Mouse (Mus musculus) adrenal gland, adult 18-20 months (tissue): ENCODE measurements around the gene Cab39l. TPM values are rescaled to one million over a fixed set of nuclear protein-coding genes. Genes with fewer than 3 reads are reported as not detected.
A peak's percentile ranks its signal among the peaks of the same experiment; 100 is the strongest.
"Not testable (repeated sequence)": the region's sequence is repeated elsewhere in the genome, so short reads cannot be mapped to it uniquely, and the experiment has no call there.

Experiments used
- DNase-seq, 2 experiments: peaks; one replicate each; pipeline ENCODE4 v3.0.0; 2021 to 2022; ENCODE audit warnings: low spot score in 2 of 2
- total RNA-seq, 2 experiments: library from RNA; stranded (reverse); gene quantifications; 1 replicate in 1 of 2; 2 replicates in 1 of 2; pipeline ENCODE4 v1.2.3; 2021

Gene Cab39l
- total RNA-seq, 2 experiments from 2014 or later, result 36.4 to 39.4 TPM

DNA sequence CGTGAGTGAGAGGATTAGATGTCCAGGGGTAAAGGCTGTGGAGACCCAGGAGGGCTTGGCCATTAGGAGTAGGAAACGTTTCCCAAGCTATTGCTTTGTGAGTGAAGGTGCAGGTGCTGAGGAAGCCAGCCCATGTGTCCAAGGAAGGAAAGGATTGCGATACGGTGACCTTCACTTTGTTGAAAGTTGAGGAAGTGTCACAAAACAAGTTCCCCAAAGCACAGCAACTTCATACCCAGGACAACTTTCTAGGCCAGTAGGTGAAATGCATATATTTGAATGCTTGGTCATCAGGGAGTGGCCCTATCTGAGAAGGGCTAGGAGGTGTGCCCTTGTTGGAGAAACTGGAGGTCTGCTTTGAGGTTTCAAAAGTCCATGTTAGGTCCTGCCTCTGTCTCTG lies 116.3 kb downstream of the Cab39l start:
- DNase-seq, result no peak

DNA sequence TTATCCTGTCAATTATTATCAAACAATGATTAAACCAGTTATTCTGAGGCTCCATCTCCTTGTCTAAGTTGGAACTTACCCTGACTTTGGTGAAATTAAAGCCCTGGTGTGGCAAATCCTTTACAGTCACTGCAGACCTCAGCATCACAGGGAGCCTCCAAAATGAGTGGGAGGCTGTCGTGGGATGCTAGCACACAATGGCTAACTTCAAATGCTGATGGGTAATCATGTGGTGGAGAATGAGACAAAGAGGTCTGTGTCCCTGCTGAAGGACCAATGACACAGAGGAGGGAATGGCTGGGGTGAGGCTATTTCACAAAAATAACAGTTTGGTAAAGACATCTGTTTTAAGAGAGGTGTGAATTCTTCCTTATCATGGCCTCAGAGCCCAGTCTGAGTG lies 117.1 kb downstream of the Cab39l start:
- DNase-seq, result no peak

DNA sequence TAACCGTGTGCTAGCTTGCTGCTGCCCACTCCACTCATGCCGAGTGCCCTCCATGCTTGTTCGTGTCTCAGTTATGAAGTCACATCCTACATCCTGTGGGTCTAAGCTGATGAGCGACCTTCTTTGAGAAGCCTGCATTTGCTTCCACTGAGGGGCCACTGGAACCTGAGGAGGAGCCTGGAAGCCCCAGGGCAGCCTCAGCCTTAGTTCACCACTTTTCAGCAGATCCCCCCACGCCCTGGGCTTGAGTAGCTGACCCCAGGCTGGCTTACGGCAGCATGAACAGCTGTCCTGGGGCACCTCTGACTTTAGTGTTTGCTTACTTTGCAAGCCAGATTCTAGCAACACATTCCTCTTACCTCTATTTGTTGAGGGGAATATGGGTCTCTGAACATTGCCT lies 126.0 kb downstream of the Cab39l start:
- no peak for DNase-seq

DNA sequence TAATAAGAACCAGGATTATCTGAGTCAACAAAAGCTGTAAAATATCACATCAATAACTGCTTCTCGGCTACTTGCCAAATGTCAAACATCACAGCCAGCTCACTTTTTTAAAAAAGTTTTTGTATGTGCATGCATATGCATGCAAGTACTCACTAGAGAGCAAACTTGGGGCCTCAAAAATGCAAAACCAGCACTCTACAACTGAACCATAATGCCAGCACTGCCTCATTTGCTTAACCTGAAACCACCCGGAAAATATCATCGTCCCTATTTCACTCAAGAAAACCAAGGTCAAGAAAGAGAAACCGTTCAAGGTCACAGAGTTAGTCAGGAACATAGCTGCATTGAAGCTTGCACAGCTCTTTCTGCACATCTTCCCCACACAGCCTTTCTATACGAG lies 135.6 kb downstream of the Cab39l start:
- no peak for DNase-seq

DNA sequence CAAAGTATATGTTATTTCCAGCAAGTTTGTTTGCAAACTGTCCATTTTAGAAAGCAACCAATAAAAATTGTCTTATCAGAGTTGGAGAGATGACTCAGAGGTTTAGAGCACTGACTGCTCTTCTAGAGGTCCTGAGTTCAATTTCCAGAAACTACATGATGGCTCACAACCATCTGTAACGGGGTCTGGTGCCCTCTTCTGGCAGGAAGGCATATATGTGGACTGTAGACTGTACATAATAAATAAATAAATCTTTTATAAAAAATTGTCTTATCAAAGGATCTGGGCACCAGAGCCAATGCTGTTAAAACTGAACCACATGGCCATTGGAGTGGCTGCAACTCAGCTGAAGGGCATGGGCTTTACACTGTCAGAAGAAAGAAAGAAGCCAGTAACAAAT lies 149.8 kb downstream of the Cab39l start:
- DNase-seq, result no peak

DNA sequence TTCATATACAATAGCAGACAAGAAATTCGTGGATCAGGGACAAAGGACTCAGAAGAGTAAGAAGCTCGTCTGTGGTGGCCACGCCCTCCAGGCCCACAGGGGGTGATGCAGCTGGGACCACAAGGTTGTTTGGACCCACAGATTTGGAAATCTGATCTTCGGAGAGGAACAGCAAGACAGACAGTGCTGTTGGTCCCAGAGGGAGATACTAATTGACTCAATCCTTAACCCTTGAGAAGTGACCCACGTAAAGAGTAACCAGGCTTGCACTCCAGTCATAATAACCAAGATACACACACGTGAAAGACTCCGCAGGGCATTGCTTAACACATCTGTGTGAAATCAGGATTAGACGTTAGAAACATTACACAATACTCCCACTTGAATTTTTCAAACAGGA lies 151.1 kb downstream of the Cab39l start:
- DNase-seq, result no peak

DNA sequence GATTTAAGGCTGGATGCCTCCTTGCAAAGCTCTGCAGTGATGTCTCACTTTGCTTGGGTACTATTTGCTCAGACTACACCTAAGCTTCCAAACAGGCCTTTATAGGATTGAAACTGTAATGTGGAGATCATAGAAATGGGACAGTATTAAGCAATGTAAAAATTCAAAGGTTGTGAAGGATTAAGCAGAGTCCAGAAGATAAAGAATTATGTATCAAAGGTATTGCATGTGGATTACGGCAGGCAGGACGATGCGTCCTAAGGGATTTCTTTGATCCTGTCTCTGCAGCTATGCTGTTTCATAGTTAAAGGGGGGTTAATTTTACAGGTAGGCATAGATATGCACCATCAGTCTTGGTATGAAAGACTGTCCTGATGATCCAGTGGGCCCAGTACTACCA lies 151.8 kb downstream of the Cab39l start:
- DNase-seq, result no peak

DNA sequence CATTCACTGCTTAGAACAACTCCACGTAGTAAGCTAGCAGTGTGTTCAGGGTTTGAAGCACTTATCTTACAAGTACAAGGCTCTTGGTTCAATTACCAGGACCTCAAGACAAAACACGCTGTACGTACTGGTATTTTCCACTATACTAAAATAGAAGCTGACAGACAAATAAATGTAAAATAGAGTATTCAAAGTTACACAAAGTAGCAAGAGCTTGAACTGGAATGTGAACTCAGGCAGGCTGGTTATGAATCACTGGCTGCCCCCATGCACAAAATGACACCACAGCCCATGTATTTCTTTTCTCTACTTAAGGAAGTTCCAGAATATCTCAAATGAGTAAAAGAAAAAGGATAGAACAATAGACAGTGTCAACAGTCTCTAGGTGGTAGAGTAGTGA lies 154.2 kb downstream of the Cab39l start:
- no peak for DNase-seq

DNA sequence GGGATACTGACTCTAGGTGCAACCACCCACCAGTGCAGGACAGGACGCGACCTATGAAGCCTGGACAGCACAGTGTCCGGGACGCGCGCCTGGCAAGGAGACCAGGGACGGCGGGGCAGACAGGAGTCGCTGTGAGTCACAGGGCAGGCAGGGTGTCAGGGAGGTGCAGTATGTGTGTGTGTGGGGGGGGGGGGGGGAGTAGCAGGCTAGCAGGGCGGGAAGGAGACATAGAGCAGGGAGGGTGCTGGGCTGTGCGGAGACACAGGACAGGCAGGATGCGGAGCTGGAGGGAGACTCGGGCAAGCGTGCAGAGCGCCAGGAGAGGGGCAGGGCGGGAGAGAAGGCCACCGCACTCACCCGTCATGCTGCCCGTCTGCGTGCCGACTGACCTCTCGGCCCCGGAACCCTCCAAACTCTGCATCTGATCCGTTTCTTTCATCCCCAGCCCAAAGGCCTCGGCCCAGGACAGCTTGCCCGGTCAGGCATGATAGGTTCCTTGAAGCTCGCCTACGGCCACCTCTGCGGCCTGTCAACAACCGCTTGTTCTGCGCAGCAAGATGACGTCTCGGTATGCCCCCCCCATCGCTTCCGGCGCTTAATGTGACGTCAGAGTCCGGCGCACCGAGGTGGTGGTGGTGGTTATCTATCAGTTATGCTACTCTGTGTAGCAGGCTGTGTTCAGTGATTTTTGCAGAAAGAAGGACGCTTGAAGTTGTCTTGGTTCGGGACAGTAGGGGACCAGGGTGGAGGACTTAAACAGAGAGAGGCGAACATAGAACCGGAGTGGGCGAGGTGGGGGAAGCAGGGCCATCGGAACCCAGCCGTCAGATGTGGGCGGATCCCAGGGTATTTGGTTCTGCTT lies 156.9 kb downstream of the Cab39l start, which contains the start of gene Cdadc1:
Gene Cdadc1 (minus strand): TSS at position 562 of the 862 bp plus-strand sequence.
- peak; percentile 99 for DNase-seq

DNA sequence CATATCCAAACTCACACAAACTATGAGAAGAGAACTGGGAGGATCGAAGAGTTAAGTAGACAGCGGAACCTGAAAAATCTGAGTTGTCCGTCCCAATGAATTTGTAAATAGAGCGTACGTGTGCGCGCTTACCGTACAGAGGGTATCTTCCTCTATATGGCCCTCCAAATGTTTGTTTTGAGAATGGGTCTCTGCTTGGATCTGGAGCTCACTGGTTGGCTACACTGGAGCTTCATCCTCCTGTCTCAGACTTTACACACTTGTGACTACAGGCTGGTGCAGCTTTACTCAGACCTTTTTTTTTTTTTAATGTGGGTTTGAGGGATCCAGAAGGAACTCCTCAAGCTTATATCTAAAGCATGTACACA lies 157.5 kb downstream of the Cab39l start:
- DNase-seq, result no peak

DNA sequence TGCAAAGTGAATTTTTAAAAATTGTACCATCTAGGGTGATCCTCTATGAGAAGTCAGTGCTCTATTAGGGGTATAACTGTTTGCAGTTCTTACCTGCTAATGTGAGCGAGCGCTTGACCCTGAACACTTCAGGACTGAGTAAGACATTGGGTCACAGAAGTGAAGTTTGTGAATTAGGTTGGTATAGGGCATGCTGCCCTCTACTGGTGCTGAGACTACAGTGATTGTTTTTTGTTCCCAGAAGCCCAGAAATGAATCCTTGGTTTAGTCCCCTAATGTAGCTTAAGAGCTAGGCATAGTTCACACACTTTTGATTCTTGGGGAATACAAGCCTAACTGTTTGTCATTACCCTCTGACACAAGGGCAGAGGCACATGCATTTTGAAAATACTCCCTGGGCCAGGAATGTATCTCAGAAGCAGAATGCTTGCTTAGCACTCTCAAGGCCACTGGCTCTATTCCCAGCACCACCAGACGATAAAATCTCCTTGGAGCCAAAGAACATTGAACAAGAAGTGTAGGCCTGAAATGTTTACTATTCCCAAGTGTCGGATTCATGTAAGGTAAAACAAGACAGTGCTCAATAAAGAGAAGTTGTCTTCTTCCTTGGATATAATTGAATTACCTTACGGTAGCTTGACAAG lies 163.4 kb downstream of the Cab39l start:
- DNase-seq, result peak in 1 of 2 experiments; percentile 26

DNA sequence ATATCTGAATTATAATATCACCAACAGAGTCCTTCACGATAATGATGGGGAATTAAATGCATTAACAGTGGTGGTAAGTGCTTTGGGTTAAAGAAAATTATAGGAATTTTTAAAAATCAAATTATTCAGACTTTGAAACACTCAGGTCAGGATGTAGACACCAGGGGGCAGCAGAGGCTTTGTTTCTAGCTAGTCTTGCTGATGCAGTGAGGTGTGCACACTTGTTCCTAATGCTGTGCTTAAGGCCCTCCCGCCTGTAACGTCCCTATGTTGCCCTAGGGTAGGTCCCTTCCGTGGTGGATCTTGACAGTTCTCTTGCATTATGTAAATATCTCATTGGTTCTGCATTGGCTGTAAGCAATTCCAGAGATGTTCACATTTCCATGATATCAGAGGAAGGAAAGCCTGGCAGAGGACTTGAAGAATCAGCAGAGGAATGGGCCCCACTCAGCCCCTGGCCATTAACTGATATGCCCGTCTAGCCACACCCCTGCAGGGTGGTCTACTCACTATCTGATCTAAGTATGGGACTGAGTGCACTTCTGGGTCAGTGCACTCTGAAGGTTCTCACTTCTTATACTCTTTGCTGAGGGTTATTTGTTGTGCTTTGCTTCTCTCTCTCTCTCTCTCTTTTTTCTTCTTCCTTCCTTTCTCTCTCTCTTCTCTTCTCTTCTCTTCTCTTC lies 165.0 kb downstream of the Cab39l start:
- DNase-seq, result peak; percentile 62 to 74

DNA sequence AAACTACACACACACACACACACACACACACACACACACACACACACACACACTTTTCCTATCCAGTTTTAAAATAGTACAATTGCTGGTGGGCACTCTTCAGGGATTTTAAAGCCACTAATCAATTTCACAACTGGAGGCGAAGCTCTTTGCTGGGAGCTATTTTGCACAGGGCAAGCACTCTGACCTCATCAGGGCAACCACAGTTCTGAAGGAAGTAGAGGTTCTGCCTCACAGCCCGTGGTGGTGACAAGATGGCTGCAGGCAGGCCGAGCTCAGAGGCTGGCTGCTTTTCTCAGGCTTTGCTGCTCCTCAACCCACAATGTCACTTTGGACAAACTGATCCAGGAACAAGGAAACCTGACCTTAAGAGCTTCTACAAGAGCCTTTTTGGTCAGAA lies 166.2 kb downstream of the Cab39l start:
- DNase-seq, result no peak

DNA sequence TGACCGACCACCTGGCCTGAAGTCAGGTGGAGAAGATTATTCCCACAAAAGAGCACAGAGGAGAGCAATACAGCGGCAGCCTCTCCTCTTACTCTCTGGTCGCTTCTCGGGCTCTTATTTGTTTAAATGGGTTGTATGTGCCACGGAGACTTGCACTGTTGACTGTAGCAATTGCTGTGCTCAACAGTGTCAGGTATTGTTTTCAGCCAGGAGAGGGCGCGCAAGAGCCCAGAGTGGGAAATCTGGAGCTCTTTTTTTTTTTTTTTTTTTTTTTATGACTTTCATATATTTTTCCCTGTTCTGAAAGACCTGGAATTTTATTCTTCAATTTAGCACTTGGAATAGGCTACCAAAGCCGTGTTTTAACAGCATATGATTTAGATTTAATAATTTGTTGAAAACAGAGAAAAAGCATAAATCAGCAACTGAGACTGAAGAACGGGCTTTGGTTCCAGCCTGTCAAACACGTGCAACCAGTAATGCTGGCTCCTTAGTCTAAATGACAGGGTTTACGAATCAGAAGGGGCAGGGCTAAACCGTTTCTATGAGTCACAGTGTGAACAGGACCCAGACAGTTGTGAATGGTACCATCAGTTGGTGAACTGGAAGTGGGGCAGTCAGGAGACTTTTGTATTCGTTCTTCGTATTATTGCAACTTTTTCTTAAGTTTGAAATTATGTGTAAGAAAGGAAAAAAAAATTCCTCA lies 172.3 kb downstream of the Cab39l start:
- DNase-seq, result peak; percentile 61 to 62

DNA sequence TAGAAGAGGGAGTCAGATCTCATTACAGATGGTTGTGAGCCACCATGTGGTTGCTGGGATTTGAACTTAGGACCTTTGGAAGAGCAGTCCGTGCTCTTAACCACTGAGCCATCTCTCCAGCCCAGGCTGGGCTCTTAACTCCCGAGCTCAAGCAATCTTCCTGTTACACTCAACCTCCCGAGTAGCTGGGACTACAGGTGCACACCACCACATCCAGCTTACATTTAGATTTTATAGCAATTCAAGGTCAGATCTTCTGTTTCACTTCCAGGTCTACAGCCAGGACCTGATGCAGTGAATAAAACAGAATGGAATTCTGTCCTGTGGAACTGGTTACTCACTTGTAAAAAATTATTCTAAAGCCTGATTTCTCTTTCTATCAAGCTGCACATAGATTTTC lies 173.4 kb downstream of the Cab39l start:
- not testable (repeated sequence) for DNase-seq

DNA sequence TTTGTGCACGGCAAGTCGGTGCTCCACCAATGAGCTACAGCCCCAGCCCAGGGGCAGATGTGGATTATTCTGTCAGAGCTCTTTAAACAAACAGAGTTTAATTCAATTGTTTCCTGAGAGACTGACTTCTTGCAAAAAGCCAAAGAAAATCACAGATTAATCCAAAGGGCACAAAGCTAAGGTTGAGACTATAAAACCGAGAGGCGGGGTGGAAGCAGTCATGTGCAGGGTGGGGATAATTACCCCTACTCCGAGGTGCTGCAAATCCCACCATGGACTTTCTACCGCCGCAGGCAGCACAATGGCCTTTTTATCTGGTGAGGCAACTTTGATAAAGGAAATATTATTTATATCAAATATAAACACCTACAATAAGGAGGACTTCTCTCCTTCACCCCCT lies 176.0 kb downstream of the Cab39l start:
- DNase-seq, result no peak

DNA sequence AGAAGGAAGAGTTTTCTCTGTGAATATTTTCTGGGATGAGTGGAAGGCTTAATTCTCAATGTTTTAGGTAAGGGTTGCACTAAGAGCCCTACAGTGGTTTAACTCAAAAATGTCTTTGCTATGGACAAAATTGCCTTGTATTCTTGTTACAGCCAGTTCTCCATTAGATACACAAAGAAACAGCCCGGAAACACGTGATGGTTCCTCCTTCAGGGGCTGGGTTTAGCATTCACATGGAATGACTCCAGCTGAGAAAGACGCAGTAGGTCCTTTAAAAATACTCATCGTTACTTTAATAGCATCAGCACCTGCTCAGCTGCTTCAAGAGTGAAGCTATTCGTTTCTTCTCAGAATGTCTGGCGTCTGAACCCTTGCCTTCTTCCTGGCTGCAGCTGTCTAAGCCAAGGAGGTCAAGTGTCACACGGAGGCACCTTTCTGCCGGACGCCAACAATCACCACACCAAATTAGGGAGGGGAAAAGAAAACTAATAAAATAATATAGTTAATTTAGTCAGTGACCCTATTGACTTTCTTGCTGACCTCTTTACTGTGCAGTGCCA lies 183.6 kb downstream of the Cab39l start:
- DNase-seq, result no peak

DNA sequence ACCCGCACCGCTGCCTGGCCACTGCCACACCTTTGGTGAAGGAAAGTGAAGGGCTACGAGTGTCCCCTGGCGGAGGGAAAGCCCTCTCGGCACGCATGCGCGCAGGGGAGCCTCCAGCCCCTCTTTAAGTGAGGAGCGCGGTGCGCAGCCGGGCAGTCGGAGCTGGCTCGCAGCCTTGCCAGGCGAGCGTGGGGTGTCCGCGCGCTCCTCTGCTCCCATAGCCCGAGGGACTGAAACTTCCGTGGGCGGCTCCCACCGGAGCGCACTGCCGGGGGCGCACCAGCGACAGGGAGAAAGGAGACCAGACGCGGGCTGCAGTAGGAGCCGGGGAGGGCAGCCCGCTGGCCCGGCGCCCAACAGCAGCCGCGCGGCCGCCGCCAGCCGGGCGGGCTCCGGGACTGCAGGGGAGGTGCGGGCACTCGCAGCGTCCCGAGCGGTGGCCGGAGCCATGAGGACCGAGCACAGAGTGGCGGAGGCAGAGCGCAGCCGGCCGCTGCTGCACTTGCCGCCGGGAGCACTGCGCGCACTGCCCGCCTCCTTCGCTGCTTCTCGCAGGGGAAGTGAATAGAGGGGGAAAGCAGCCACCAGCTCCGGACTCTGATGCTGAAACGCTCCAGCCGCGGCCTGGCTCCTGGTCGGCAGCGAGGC lies 184.5 kb downstream of the Cab39l start, which contains the start of gene Shisa2:
Gene Shisa2 (plus strand): TSS at position 151 of the 648 bp plus-strand sequence.
- DNase-seq, result peak; percentile 63 to 77

DNA sequence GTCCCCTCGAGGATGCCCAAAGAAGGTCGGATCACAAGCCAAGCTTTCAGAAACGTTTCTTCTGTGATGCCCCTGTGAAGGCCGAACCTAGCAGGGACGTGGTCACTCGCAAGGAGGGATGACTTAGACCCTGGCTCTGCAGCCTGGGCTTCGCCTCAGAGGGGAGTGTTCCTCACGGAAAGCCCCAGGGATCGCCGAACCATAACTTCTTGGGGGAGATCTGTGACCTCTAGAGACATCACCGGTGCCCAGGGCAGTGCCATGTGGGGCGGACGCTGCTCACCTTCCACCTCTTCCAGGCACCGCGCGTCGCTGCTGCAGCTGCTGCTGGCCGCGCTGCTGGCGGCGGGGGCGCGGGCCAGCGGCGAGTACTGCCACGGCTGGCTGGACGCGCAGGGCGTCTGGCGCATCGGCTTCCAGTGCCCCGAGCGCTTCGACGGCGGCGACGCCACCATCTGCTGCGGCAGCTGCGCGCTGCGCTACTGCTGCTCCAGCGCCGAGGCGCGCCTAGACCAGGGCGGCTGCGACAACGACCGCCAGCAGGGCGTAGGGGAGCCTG lies 185.1 kb downstream of the Cab39l start:
- DNase-seq, result no peak

DNA sequence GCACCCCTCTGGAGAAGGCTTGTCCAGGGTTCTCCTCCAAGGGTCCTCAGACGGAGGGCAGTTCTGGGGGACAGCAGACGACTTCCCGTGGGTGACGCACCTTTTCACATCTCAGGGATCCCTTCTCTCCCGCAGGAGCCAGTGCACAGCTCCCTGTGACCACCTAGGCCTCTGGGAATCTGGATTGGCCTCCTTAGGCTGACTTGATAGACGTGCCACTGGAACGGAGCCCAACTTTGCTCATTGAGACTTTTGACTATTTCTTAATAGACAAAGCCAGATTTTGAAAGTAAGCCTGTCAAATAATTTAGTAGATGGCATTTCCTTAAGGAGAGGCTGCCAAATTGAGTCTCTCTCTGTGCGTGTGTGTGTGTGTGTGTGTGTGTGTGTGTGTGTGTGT lies 185.9 kb downstream of the Cab39l start:
- DNase-seq, result no peak
